Mouse (Mus musculus): ENCODE measurements at regions not wholly inside any gene's neighbourhood (a gene's known extent, or its start where the extent isn't known, plus 50 kb on each side); places are given as distances from the start of the nearest gene placed in this dataset.
"Not testable (repeated sequence)": the region's sequence is repeated elsewhere in the genome, so short reads cannot be mapped to it uniquely, and the experiment has no call there.

DNA sequence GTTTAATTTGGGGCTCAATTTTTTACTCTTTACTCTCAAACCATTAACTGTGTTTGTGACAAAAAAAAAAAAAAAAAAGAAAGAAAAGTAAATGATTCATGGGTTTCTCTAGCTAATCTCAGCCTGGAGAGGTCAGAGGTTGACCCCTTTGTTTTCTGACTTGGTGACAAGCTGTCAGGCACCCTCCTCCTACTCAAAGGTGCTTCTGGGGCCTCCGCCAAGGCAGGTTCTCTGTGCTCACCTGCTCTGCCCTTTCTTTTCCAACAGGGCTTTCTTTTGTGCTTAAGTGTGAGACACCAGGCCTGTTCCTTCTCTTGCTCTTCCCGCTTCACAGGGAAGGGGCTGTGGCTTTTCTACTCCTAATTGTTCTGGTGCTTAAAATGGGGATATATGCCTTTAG lies 94.7 kb upstream of the Klf13 start:
- DNase-seq (ENCODE audit: low spot score in 2 of 2): no peak

DNA sequence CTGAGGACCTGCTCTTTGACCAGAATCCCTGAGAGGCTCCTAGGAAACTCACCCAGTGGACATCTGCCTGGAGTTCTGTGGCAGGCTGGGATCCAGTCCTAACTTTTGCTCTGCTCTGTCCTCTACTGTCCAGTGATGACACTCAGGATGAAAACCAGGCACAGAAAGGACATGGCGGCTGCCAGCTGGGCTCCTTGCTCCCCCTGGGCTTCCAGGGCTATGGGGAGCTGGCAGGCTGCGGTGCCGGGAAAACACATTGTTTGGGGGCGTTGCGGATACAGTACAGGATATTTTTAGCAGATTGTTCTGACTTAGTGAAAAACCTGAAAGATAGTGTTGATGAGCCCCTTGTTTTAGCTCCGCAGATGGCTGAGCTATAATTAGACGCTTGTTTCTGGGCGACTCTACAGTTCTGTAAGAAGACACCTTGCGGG lies 94.2 kb upstream of the Klf13 start:
- peak; percentile 85 to 93 for DNase-seq (ENCODE audit: low spot score in 2 of 2)

DNA sequence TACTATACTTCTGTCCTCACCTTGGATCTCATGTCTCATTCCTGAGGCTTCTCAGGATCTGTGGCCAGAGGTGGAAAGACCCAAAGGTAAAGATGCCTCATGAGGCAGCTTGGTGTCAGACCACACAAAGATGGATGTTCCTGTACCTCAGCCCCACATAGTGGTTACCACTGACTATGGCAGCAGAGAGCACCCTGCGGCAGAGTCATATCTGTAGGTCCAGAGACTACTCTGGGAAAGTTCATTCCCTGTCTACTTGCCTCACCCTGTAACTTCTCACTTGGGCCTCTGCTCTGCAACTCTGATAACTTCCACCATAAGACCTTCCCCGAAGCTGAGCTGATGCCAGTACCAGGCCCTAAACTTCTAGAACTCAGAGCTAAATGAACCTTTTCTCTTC lies 91.9 kb upstream of the Klf13 start:
- DNase-seq (ENCODE audit: low spot score in 2 of 2): no peak

DNA sequence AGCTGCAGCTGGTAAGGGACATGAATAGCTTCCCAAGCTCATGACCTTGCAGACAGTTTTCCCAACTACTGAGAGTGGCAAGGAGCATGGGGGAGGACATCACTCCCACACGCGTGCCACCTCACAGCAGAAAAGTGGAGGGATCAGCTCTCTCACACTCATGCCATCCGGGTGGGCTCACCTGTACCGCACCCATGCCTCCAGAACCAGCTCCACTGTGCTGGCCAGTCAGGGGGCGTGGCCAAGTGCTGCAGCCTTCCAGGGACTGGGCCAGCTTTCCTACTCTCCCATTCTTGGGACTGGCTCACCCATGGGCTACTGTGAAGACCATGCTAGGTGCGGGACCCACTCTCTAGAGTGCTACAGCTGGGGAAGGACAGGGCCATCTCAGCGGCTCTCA lies 88.4 kb upstream of the Klf13 start:
- no peak for DNase-seq (ENCODE audit: low spot score in 2 of 2)

DNA sequence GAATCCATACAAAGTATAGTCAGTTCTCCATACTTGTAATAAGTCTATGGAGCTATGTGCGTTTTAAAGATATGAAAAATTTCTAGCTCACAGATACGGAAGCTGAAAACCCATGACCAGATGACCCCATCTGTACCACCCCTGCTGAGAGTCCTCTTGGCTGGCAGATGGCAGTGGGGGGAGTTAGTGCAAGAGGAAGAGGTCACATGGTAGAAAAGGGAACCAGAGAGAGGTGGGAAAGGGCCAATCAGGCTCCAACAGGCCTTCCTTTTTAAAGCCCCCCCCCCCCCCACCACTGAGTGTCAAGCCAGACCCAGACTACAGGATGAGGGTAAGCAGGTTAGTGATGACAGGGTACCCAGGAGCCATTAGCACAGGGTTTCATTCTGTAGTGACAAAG lies 86.4 kb upstream of the Klf13 start:
- DNase-seq (ENCODE audit: low spot score in 2 of 2): no peak

DNA sequence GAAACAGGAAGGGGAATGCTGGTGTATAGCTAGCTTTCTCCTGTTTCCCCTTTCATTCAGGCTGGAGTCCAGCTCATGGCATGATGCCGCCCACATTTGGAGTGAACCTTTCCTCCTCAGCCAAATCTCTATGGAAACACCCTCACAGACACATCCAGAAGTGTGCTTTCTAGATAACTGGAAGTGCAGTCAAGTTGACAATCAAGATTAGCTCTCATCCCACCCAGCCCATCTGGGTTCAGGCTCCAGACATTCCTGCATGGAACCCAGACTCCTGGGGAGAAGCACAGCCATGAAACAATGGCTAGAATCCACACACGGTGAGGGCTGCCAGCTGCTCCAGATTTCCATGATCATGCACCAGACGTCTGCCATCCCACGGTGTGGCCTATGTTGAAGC lies 85.5 kb upstream of the Klf13 start:
- peak in 1 of 2 experiments; percentile 54 for DNase-seq (ENCODE audit: low spot score in 2 of 2)

DNA sequence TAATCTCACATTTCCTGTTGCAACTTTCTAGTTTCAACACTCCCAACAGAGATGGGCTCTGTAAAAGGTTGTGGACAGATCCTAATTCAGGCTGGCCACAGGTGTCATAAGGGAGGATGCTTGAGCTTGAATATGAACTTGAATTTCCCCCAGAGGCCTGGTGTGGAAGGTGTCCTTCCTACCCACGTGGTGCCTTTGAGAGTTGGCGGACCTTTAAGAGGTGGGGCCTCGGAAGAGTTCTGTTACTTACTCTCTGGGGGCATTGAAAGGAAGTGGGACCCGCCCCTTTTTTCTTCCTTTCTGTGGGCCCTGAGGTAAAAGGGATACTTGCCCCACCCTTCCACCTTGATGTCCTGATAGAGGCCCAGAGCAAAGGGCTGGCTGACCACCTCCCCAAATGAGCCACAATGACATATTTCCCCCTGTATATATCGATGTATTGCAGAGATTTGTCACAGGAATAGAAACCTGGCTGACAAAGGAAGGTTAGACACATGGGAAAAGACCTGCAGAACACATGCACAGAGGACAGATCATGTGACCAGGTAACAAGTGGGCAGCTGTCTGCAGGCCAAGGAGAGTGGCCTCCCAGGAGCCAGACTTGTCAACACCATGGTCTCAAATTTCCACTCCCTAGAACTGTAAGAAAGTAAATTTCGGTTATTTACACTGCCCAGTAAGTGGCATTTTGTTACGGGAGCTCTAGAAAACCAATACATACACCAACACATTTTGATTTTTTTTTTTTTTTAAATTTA lies 84.2 kb upstream of the Klf13 start:
- no peak for DNase-seq (ENCODE audit: low spot score in 2 of 2)

DNA sequence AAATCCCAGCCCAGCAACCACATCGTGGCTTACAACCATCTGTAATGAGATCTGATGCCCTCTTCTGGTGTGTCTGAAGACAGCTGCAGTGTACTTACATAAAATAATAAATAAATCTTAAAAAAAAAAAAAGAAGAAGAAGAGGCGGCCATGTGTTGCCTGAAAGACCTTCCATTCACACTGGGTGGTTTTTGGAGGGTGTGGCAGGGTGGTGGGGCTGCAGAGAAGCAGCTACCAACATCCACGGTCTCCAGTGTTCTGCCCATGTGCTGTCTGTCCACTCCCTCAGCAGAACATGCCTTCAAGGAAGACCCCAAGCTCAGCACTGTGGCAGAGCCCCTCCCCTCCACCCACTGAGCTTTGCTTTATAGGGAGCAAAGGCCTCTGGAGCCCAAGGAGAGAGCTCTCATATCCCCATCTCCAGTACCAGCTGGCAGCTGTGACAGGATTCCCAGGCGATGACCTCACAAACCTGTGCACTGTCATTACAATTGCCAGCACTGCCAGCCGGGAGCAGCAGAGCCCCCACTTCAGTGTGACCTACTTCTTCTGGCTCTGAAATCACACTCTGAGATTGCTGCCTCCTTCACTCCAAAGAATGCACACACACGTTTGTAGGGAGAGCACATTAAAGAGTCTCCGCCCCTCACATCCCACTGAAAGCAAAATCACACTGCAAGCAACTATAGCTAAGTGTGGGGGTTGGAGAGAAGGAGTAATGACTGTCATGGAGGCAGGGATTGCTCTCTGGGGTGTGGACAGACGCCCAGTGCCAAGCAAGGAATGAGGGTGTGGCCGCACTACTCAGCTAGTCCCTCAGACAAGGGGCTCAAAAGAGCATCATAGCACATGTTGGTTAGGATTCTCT lies 82.8 kb upstream of the Klf13 start:
- peak in 1 of 2 experiments; percentile 15 for DNase-seq (ENCODE audit: low spot score in 2 of 2)

DNA sequence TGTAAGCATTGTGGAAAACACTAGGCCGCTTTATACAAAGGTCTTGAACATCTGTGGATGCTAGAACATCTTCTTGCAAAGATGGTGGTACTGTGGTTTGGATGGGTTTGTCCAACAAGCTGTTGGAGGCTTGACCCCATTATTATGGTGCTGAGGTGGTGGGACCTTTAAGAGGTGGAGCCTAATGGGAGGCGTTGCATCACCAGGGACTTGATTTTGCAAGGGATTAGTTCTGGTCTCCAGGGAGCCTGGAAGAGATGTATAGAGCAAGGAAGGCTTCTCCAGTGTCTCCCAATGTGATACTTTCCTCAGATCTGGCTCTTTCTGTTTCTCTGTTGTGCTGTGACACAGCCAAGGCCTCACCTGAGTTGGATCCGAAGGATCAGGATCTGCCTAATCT lies 79.4 kb upstream of the Klf13 start:
- no peak for DNase-seq (ENCODE audit: low spot score in 2 of 2)

DNA sequence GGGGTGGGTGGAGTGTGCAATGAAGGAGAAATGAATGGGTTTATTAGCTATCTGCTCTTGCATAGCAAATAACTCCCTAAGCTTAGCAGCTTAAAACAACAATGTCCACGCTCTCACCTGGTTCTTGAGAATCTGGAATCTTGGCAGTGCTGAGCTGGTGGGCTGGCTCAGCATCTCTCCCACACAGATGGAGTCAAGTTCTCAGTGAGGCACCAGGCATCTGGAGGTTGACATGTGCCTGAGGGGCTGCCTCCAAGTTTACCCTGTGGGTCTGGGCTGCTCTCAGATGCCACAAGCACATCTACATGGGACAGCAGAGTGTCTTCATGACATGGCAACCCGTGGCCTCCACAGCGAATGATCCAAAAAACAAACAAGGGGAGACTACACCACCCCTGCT lies 78.2 kb upstream of the Klf13 start:
- DNase-seq (ENCODE audit: low spot score in 2 of 2): peak in 1 of 2 experiments; percentile 33

DNA sequence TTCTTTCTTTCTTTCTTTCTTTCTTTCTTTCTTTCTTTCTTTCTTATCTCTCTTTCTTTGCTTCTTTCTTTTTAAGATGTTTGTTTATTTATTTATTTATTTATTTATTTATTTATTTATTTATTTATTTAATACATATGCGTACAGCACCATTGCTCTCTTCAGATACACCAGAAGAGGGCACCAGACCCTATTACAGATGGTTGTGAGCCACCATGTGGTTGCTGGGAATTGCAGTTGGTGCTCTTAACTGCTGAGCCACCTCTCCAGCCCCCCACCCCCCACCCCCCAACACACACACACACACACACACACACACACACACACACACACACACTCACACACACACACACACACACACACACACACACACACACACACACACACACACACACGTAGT lies 76.4 kb upstream of the Klf13 start:
- not testable (repeated sequence) for DNase-seq (ENCODE audit: low spot score in 2 of 2)

DNA sequence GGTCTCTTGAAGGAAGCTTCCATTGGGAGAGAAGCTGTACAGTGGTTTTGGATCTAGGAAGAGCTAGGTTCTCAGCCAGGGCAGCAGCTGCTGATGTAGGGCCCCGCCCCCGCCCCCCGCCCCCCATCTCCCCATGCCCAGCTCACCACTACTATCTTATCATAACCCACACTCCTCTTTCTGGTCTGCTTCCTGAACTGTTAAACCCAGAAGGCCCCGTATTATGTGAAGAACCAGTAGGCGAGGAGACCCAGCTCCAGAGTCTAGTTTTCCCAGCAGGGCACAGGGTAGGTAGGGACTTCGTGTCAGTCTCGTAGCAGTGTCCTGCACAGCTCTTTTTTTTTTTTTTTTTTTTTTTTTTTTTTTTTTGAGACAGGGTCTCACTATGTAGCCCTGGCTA lies 75.5 kb upstream of the Klf13 start:
- no peak for DNase-seq (ENCODE audit: low spot score in 2 of 2)

DNA sequence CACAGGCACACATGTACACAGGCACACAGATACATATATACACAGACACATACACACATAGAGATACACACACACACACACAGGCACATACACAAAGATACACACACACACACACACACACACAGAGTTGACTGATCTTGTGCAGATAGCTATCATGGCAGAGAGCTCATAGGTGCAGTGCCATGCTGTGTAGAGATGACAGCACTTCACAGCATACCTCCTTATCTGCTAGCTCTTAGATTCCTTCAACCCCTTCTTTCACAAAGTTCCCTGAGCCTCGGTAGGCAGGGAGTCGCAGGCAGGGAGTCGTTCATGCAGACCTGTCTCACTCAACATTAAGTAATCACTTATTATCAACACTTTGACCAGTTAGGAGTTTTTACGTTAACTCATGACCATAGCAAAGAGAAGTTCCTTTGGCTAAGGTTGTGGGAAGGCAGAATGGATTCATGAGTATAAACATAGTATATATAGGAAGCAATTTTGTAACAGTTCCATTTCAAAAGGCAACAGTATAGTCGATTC lies 74.4 kb upstream of the Klf13 start:
- DNase-seq (ENCODE audit: low spot score in 2 of 2): no peak

DNA sequence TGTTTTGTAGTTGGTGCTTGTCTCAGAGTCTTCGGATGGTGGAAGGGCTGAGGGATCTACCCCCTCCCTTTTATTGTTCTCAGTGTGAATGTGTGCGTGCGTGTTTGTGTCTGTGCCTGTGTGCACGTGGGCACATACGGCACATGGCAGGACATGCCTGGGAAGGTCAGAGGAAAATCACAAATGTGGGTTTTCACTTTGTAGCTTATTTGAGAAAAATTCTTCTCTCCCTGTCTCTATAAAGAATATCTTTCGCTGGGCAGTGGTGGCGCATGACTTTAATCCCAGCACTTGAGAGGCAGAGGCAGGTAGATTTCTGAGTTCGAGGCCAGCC lies 73.5 kb upstream of the Klf13 start:
- DNase-seq (ENCODE audit: low spot score in 2 of 2): no peak

DNA sequence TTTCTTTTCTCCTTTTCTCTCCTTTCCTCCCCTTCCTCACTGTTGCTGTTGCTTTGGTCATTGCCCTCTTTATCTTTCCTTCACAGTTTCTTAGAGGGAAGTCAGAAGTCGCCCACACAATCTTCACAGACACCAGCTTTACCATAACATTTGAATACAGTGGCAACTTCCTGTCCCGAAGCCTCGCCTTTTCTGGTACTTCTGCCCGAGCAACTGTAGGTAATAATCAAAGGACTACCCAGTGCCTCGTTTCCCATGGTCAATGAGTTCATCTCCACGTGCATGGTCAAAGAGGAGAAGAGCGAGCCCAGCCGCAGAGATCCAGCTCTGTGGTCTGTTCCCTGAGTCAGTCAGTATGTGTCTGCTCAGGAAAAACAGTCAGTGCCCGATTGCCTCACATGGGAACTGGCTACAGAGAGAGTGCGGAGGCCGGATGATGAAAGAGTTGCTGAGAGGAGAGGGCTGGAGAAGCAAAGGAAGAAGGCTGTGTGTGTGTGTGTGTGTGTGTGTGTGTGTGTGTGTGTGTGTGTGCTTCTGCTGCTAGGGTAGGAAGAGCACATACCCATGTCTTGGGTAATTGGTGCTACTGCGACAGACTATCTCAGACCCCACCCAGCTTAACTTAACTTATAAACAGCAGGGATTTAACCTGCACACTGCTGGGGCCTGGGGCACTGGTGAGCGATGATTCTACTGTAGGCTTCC lies 73.0 kb upstream of the Klf13 start:
- DNase-seq (ENCODE audit: low spot score in 2 of 2): no peak

DNA sequence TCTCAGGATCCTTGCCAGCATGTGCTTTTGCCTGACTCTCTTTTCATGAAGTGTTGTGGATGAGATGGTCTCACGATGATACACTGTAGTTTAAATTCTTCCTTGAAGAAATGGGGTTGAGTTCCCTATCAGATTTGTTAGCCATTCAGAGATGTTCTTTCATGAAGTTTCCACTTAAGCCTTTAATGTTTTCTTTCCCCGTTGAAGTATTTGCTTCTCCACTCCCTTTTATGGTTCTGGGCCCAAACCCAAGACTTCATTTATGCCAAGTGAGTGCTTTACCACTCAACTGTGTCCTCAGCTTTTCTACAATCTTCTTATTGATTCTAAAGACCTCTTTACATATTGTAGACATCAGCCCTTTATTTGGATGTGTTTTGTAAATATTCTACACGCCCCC lies 71.9 kb upstream of the Klf13 start:
- DNase-seq (ENCODE audit: low spot score in 2 of 2): no peak

DNA sequence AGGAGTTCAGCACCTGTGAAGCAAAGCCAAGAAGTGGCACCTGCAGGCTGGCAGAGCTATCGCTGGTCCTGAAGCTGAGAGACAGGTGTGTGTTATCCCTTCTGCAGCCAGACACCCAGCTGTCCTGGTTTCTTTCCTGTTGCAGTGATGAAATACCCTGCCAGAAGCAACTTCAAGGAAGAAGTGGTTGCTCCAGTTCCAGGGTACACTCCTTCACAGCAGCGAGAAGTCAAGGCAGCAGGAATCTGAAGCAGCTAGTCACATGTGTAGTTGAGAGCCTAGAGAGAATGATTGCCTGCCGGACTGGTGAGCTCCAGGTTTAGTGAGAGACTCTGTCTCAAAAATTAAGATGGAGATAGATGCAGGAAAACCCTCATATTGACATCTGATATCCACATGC lies 69.1 kb upstream of the Klf13 start:
- DNase-seq (ENCODE audit: low spot score in 2 of 2): no peak

DNA sequence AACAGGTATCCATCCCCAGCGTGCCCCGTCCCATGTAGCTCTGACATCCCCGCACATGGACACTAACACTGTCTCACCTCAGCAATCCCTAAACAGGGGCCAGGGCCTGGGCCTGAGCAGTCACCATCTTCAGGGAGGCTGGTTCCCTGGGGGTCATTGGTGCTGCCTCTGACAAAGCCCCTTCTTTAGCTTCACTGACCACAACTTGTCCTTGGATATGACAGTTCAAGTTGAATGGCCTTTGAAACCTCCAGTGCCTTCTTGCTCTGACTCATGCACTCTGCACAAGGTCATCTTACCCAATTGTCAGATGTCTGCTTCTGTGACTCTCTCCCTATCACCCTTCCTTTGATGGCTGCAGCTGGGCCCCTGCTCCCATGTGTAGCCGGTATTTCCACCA lies 68.2 kb upstream of the Klf13 start:
- no peak for DNase-seq (ENCODE audit: low spot score in 2 of 2)

DNA sequence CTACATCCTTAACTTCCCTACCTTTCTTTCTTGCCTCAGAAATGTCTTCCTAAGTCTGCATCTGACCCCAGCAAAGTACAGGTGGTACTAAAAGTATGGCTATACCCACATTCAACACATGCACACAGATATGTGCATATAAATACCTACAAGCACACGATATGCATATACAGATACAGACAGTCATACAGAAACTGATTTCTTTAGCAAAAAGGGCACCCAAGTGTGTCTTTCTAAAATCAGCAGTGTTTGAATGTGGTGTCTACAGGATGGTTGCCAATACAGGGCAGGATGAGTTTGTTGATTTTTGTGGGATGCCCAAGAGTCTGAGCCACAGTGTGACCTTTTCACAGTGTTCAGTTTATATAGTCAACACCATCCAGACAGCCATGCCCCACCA lies 67.0 kb upstream of the Klf13 start:
- DNase-seq (ENCODE audit: low spot score in 2 of 2): no peak

DNA sequence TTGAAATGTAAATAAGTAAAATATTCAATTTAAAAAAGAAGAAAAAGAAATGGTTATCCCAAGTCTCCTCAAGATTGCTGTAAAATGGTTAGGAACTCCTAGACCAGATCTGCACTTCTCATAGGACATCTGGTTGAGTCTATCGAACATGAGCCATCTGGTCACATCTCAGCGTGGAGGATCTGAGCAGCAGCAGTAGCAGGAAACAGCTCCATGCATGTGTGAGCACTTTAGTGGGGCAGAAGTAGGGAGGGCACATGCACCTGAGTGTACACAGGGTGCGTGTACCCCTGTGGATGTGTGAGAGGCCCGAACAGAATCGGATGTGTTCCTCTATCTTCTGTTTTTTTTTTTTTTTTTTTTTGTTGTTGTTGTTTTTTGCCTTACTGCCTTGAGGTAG lies 65.2 kb upstream of the Klf13 start:
- DNase-seq (ENCODE audit: low spot score in 2 of 2): peak in 1 of 2 experiments; percentile 45

DNA sequence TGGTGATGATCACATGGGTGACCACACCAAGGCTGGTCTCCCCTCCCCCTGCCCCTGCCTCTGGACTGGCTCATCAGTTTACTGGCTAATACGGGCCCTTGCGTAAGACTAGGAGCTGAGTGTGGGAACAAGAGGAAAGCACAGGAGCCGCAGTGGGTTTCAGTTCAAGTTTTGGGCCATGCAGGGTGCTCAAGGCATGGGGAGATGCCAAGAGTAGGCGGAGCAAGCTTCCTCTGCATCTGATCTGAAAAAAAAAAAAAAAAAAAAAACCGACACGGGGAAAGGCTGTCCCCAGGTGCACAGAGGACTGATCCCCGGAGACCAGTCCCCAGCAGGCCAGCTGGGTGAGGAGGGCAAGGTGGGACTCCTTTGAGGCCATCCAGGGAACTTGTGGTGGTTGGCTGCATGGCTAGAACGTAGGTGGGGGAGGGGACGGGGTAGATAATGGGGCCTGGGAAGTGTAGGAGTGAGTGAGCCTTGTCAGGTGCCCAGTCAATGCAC lies 62.9 kb upstream of the Klf13 start:
- no peak for DNase-seq (ENCODE audit: low spot score in 2 of 2)
